Mouse (Mus musculus): ENCODE results near the gene Trpv2.
"Not testable (repeated sequence)": the region's sequence is repeated elsewhere in the genome, so short reads cannot be mapped to it uniquely, and the experiment has no call there.

The Trpv2 gene

DNA sequence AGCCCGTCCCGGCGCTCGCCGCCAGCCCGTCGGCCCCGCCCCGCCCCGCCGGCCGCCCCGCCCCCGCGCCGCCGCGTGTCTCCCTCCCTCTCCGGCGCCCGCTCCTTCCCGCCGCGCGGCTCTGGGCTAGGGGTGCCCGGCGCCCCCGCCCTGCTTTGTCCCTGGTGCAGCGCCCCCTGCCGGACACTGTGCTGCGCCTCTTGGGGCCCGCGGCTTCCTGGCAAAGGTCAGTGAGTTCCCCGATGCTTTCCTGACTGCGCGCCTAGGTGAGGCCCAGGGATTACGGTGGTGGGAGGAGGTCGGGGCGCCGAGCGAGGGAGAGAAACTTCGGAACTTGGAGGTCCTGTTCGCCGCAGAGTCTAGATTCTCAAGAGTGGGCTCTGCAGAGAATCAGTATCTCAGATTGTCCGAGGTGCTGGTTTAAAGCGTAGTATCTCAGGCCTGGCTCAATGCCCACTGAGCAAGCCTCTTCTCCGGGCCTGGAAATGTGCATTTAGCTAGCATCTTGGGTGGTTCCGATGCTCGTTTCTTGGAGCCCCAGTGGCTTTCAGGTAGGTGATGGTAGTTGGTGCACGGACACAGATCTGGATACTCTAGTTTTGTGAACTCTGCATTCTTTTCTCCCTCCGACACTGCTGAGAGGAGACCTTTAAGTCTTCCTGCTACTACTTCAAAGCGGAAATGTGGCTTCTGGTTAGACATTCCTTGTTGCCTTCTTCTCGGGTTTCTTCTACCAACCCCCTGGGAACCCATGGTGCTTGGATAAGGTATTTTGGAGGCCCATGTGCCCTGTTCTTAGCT is 74.5 kb downstream of the Trpv2 start, which contains the start of gene Mmgt2:
Gene Mmgt2 (plus strand): TSS at position 74 of the 801 bp plus-strand sequence.
- DNase-seq = peak; percentile 99

DNA sequence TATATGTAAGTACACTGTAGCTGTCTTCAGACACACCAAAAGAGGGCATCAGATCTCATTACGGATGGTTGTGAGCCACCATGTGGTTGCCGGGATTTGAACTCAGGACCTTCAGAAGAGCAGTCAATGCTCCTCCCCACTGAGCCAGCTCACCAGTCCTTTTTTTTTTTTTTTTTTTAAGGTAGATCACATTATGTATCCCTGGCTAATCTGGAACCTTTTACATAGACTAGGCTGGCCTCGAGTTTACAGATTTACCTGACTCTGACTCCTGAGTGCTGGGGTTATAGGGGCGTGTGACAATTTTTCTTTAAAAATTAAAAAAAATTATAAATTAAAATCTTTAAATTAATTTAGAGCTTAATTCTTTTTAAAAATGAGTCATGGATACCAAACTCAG is 75.5 kb downstream of the Trpv2 start:
- not testable (repeated sequence) for DNase-seq

Measured in kidney, postnatal 4 days (tissue).